Comparison of ENCODE assay signal across 17 mouse cellular contexts in the genomic region with DNA sequence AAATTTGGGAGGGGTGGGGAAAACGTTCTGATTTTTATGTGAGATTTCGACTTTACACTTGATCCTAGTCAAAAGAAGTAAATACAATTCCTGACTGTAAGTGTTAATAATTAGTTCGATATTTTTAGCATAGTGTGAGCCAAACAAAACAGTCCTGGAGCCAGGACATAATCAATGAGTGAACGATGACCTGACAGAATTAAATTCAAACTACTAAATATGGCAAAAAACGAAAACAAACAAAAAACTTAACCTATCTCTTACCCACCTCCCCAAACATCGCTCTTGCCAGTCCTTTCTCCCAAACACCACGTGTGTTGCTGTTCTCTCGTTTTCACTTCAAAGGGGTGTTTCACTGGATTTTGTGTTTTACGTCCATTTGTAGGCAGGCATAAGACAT.
"Had no signal": no experiment of that assay in that cellular context is flagged by ENCODE, and none has a peak within 500 bp of the region (broad histone marks: within the 10 kb centered on the region; RNA-seq: fewer than 3 reads in every experiment).

No protein-coding gene starts in this region.

- H3K36me3 ChIP-seq: neural tube, embryonic 12.5 days; neural tube, embryonic 13.5 days; neural tube, embryonic 15.5 days; stomach, embryonic 15.5 days had no signal

- H3K4me2 ChIP-seq: neural tube, embryonic 12.5 days; neural tube, embryonic 13.5 days; neural tube, embryonic 15.5 days; stomach, embryonic 15.5 days had no signal

- H3K9ac ChIP-seq: neural tube, embryonic 12.5 days; neural tube, embryonic 13.5 days; neural tube, embryonic 15.5 days; stomach, embryonic 15.5 days had no signal

- H3K4me1 ChIP-seq: neural tube, embryonic 12.5 days; neural tube, embryonic 13.5 days; neural tube, embryonic 15.5 days; stomach, embryonic 15.5 days had no signal

- H3K27me3 ChIP-seq: neural tube, embryonic 12.5 days; neural tube, embryonic 13.5 days; neural tube, embryonic 15.5 days; stomach, embryonic 15.5 days had no signal

- H3K4me3 ChIP-seq: neural tube, embryonic 12.5 days; neural tube, embryonic 13.5 days; neural tube, embryonic 15.5 days; stomach, embryonic 15.5 days had no signal

- H3K9me3 ChIP-seq: neural tube, embryonic 12.5 days; neural tube, embryonic 13.5 days; neural tube, embryonic 15.5 days; stomach, embryonic 15.5 days had no signal

- H3K27ac ChIP-seq: neural tube, embryonic 12.5 days; neural tube, embryonic 13.5 days; neural tube, embryonic 15.5 days; stomach, embryonic 15.5 days; stomach, postnatal 0 days had no signal

- DNase-seq: retina, postnatal 1 day; right cerebral cortex, adult 18-20 months; right cerebral cortex, postnatal 14 days; right cerebral cortex, postnatal 25 days; right cerebral cortex, postnatal 4 days; spleen, adult 18-20 months; thymus, adult 18-20 months; thymus, adult 2 months; thymus, postnatal 14 days; thymus, postnatal 25 days; thymus, postnatal 36 days; thymus, postnatal 4 days had no signal
